Mouse (Mus musculus): ENCODE data around the gene Pdss2. TPM values are rescaled to one million over a fixed set of nuclear protein-coding genes. Genes with fewer than 3 reads are reported as not detected.

Gene Pdss2
- polyA plus RNA-seq, 1 experiment from 2014 or later, result 17.6 TPM

DNA sequence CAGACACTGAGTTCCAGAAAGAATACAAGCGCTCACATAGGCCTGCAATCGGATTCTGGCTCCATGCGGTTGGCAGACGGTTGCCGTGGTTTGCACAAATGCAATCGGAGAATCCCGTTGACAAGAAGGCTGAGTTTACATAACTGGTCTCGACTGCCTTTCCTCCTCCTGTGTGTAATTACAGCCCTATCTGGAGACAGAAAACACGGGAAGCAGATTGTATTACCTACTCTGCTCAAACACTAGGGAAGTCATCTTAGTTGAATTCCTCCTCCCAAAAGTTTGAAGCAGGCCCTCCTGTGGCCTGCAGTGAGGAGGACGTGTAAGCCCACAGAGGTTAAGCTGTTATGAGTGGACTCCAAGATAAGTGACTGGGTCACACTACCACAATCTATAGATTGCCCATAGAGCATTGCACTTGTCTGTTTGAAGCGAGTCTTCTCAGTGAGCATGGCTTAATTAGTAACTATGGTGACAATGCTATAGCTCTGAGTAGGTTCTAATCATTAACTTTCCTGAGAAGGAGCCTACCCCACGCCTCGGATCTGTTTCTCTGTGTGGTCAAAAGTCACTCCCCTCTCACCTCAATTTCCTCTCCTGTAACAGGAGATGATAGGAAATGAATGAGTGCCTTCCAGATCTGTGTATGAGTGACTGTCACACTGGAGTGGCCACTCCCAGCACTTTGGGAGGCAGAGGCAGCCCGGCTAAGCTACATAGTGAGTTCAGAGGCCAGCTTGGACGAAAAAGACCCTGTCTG is 219.9 kb downstream of the Pdss2 start:
- Histone ChIP-seq H3K27me3 (ENCODE audit: control insufficient read depth, insufficient read depth, low read length) (no peaks in the 10 kb centered on the region), H3K36me3 (ENCODE audit: control insufficient read depth, insufficient read depth, low read length) (no peaks in the 10 kb centered on the region), H3K4me3 (ENCODE audit: low read length) (no peak overlapping the region), H3K9me3 (ENCODE audit: control insufficient read depth, low read length) (no peaks in the 10 kb centered on the region), H3K9ac (ENCODE audit: low read depth, low read length) (no peak overlapping the region), H3K4me1 (ENCODE audit: control insufficient read depth, insufficient read depth, low read length) (peaks cover 20% of the 10 kb centered on the region), H3K27ac (ENCODE audit: low read depth, low read length) (peak overlapping the region; percentile 63), H3K4me2 (replicated peaks; ENCODE audit: low read depth, low read length) (no peak overlapping the region)
- 40% methylated on average over 15 of the region's 15 CpGs for WGBS
- ATAC-seq (ENCODE audit: low FRiP score, low TSS enrichment), result peak; percentile 82

DNA sequence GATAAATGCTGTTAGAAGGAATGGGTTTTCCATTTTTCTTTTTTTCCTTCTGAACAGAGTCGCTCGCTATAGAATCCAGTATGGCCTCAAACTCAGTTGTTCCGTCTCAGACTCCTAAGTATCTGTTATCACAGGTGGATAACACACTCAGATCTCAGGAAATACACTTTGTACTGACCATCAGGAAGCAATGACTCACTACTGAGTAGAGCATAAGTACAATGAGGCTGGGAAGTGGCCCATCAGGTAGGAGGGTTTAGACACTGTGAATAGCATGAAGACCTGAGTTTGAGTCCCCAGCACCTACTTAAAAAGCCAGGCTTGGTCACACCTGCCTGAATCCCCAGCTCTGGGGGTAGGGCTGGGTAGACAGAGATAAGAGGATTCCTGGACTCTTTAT is 227.4 kb downstream of the Pdss2 start:
- no peak overlapping the region for H3K4me3 ChIP-seq (ENCODE audit: low read length)
- no peak overlapping the region for H3K9ac ChIP-seq (ENCODE audit: low read depth, low read length)
- ATAC-seq (ENCODE audit: low FRiP score, low TSS enrichment), result no peak
- no peaks in the 10 kb centered on the region for H3K4me1 ChIP-seq (ENCODE audit: control insufficient read depth, insufficient read depth, low read length)
- H3K9me3 ChIP-seq (ENCODE audit: control insufficient read depth, low read length), result no peaks in the 10 kb centered on the region
- H3K27ac ChIP-seq (ENCODE audit: low read depth, low read length), result no peak overlapping the region
- no peaks in the 10 kb centered on the region for H3K27me3 ChIP-seq (ENCODE audit: control insufficient read depth, insufficient read depth, low read length)
- 86% methylated on average over 3 of the region's 3 CpGs for WGBS
- no peaks in the 10 kb centered on the region for H3K36me3 ChIP-seq (ENCODE audit: control insufficient read depth, insufficient read depth, low read length)
- H3K4me2 ChIP-seq (replicated peaks; ENCODE audit: low read depth, low read length), result no peak overlapping the region

GRCm38 (mm10) chr10:43451848-43452662 is 230.8 kb downstream of the Pdss2 start:
- no peaks in the 10 kb centered on the region for H3K36me3 ChIP-seq (ENCODE audit: control insufficient read depth, insufficient read depth, low read length)
- WGBS, result 28% methylated on average over 16 of the region's 16 CpGs
- ATAC-seq (ENCODE audit: low FRiP score, low TSS enrichment), result peak; percentile 89
- H3K9me3 ChIP-seq (ENCODE audit: control insufficient read depth, low read length), result no peaks in the 10 kb centered on the region
- peak overlapping the region; percentile 13; the same call in 1 of the 2 replicates for H3K4me3 ChIP-seq (ENCODE audit: low read length)
- no peaks in the 10 kb centered on the region for H3K27me3 ChIP-seq (ENCODE audit: control insufficient read depth, insufficient read depth, low read length)
- no peak overlapping the region for H3K27ac ChIP-seq (ENCODE audit: low read depth, low read length)
- H3K9ac ChIP-seq (ENCODE audit: low read depth, low read length), result no peak overlapping the region
- no peaks in the 10 kb centered on the region for H3K4me1 ChIP-seq (ENCODE audit: control insufficient read depth, insufficient read depth, low read length)
- peak overlapping the region; percentile 31 for H3K4me2 ChIP-seq (replicated peaks; ENCODE audit: low read depth, low read length)

GRCm38 (mm10) chr10:43452663-43452996 is 231.3 kb downstream of the Pdss2 start:
- ATAC-seq (ENCODE audit: low FRiP score, low TSS enrichment), result no peak
- WGBS, result 18% methylated on average over 5 of the region's 5 CpGs
- Histone ChIP-seq H3K36me3 (ENCODE audit: control insufficient read depth, insufficient read depth, low read length) (no peaks in the 10 kb centered on the region), H3K4me1 (ENCODE audit: control insufficient read depth, insufficient read depth, low read length) (no peaks in the 10 kb centered on the region), H3K27me3 (ENCODE audit: control insufficient read depth, insufficient read depth, low read length) (no peaks in the 10 kb centered on the region), H3K4me3 (ENCODE audit: low read length) (peak overlapping the region; percentile 13; the same call in 1 of the 2 replicates), H3K4me2 (replicated peaks; ENCODE audit: low read depth, low read length) (peak overlapping the region; percentile 31), H3K9me3 (ENCODE audit: control insufficient read depth, low read length) (no peaks in the 10 kb centered on the region), H3K9ac (ENCODE audit: low read depth, low read length) (no peak overlapping the region), H3K27ac (ENCODE audit: low read depth, low read length) (no peak overlapping the region)

DNA sequence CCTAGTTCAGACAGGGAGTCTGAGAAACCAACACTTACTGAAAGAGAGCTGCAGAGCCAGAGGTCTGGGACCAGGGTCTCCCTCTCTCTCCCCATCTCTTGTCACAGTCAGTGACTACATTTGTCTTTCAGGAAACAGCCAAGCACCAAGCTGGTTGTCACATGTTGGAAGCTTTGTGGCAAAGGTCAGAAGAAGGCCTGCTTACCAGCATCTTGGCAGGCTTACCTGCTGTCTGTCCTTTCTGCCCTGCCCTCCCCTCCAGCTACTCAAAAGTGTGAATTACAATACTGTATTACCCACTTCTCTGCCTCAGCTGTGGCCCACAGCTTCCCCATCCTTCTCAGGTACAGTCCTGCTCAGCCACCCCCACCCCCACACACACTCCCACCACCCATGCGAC is 232.9 kb downstream of the Pdss2 start:
- Histone ChIP-seq H3K4me3 (ENCODE audit: low read length) (no peak overlapping the region), H3K4me2 (replicated peaks; ENCODE audit: low read depth, low read length) (no peak overlapping the region), H3K9me3 (ENCODE audit: control insufficient read depth, low read length) (no peaks in the 10 kb centered on the region), H3K9ac (ENCODE audit: low read depth, low read length) (no peak overlapping the region), H3K27me3 (ENCODE audit: control insufficient read depth, insufficient read depth, low read length) (no peaks in the 10 kb centered on the region), H3K4me1 (ENCODE audit: control insufficient read depth, insufficient read depth, low read length) (no peaks in the 10 kb centered on the region), H3K36me3 (ENCODE audit: control insufficient read depth, insufficient read depth, low read length) (no peaks in the 10 kb centered on the region), H3K27ac (ENCODE audit: low read depth, low read length) (no peak overlapping the region)
- ATAC-seq (ENCODE audit: low FRiP score, low TSS enrichment), result no peak
- WGBS, result 83% methylated on average over 1 of the region's 1 CpGs

- no peak for ATAC-seq (ENCODE audit: low FRiP score, low TSS enrichment)
- 94% methylated on average over 3 of the region's 3 CpGs for WGBS
- Histone ChIP-seq H3K27ac (ENCODE audit: low read depth, low read length) (no peak overlapping the region), H3K9ac (ENCODE audit: low read depth, low read length) (no peak overlapping the region), H3K9me3 (ENCODE audit: control insufficient read depth, low read length) (no peaks in the 10 kb centered on the region), H3K4me3 (ENCODE audit: low read length) (no peak overlapping the region), H3K27me3 (ENCODE audit: control insufficient read depth, insufficient read depth, low read length) (no peaks in the 10 kb centered on the region), H3K4me2 (replicated peaks; ENCODE audit: low read depth, low read length) (no peak overlapping the region), H3K36me3 (ENCODE audit: control insufficient read depth, insufficient read depth, low read length) (no peaks in the 10 kb centered on the region), H3K4me1 (ENCODE audit: control insufficient read depth, insufficient read depth, low read length) (no peaks in the 10 kb centered on the region)
Measured at GRCm38 (mm10) chr10:43454671-43455070, 233.4 kb downstream of the Pdss2 start.

GRCm38 (mm10) chr10:43462821-43463220 is 241.5 kb downstream of the Pdss2 start:
- WGBS, result 78% methylated on average over 5 of the region's 5 CpGs
- no peaks in the 10 kb centered on the region for H3K27me3 ChIP-seq (ENCODE audit: control insufficient read depth, insufficient read depth, low read length)
- H3K4me3 ChIP-seq (ENCODE audit: low read length), result no peak overlapping the region
- 0 out of 2 replicates have a peak overlapping the region, but pooled peaks have one; percentile 9 for H3K27ac ChIP-seq (ENCODE audit: low read depth, low read length)
- ATAC-seq (ENCODE audit: low FRiP score, low TSS enrichment), result 0 out of 2 replicates have a peak, but pooled peaks have one; percentile 23
- no peak overlapping the region for H3K9ac ChIP-seq (ENCODE audit: low read depth, low read length)
- no peak overlapping the region for H3K4me2 ChIP-seq (replicated peaks; ENCODE audit: low read depth, low read length)
- H3K4me1 ChIP-seq (ENCODE audit: control insufficient read depth, insufficient read depth, low read length), result no peaks in the 10 kb centered on the region
- no peaks in the 10 kb centered on the region for H3K9me3 ChIP-seq (ENCODE audit: control insufficient read depth, low read length)
- no peaks in the 10 kb centered on the region for H3K36me3 ChIP-seq (ENCODE audit: control insufficient read depth, insufficient read depth, low read length)

DNA sequence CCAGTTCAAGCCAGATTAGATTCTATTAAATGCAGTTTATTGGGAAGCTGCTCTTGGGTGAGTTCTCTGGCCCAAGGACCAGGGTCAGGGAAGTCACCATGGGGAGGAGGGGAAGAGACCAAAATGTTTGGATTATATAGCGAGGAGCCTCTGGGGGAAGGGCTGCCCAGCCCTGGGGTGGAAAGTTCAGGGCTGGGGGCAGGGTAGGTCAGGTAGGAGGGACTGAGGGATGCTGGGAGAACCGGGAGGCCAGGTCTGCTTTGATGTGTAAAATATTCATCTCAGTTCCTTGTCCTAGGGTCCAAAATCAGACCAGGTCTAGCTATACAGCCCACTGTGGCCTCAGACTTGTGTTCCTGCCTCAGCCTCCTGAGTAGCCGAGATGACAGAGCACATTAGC is 241.9 kb downstream of the Pdss2 start:
- WGBS, result 47% methylated on average over 3 of the region's 3 CpGs
- H3K4me3 ChIP-seq (ENCODE audit: low read length), result no peak overlapping the region
- no peaks in the 10 kb centered on the region for H3K36me3 ChIP-seq (ENCODE audit: control insufficient read depth, insufficient read depth, low read length)
- H3K9ac ChIP-seq (ENCODE audit: low read depth, low read length), result no peak overlapping the region
- H3K4me1 ChIP-seq (ENCODE audit: control insufficient read depth, insufficient read depth, low read length), result no peaks in the 10 kb centered on the region
- no peak overlapping the region for H3K4me2 ChIP-seq (replicated peaks; ENCODE audit: low read depth, low read length)
- no peaks in the 10 kb centered on the region for H3K9me3 ChIP-seq (ENCODE audit: control insufficient read depth, low read length)
- peak overlapping the region; percentile 37; the same call in 1 of the 2 replicates for H3K27ac ChIP-seq (ENCODE audit: low read depth, low read length)
- ATAC-seq (ENCODE audit: low FRiP score, low TSS enrichment), result no peak
- H3K27me3 ChIP-seq (ENCODE audit: control insufficient read depth, insufficient read depth, low read length), result no peaks in the 10 kb centered on the region

DNA sequence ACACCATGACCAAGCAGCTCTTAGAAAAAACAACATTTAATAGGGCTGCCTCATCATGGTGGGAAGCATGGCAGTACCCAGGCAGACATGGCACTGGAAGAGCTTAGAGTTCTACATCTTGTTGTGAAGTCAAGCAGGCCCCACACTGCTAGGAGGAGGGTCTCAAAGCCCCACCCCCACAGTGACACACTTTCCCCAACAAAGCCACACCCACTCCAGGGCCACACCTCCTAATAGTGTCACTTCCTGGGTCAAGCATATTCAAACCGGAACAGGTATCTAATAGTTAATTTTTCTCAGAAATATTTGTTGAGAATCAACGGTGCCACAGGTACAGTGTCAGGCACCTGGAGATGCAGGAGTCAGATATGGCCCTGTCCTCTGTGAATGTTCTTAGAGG is 244.9 kb downstream of the Pdss2 start:
- no peak for ATAC-seq (ENCODE audit: low FRiP score, low TSS enrichment)

More for the DNA sequence above, 244.9 kb downstream of the Pdss2 start:
- H3K4me1 ChIP-seq (ENCODE audit: control insufficient read depth, insufficient read depth, low read length), result no peaks in the 10 kb centered on the region
- no peaks in the 10 kb centered on the region for H3K27me3 ChIP-seq (ENCODE audit: control insufficient read depth, insufficient read depth, low read length)
- H3K27ac ChIP-seq (ENCODE audit: low read depth, low read length), result no peak overlapping the region
- no peak overlapping the region for H3K9ac ChIP-seq (ENCODE audit: low read depth, low read length)
- WGBS, result 82% methylated on average over 2 of the region's 2 CpGs
- H3K9me3 ChIP-seq (ENCODE audit: control insufficient read depth, low read length), result no peaks in the 10 kb centered on the region
- no peak overlapping the region for H3K4me3 ChIP-seq (ENCODE audit: low read length)
- H3K4me2 ChIP-seq (replicated peaks; ENCODE audit: low read depth, low read length), result no peak overlapping the region
- H3K36me3 ChIP-seq (ENCODE audit: control insufficient read depth, insufficient read depth, low read length), result no peaks in the 10 kb centered on the region
